23 mouse cellular contexts compared by ENCODE assay signal in genomic region chr16:21195260-21195866, GRCm38 (mm10). TPM values are rescaled to one million over a fixed set of nuclear protein-coding genes. Genes with fewer than 3 reads are reported as not detected.
"Had no signal": no experiment of that assay in that cellular context is flagged by ENCODE, and none has a peak within 500 bp of the region (broad histone marks: within the 10 kb centered on the region; RNA-seq: fewer than 3 reads in every experiment).

No protein-coding gene starts in this region.

- H3K27me3 ChIP-seq: limb, embryonic 15.5 days; neural tube, embryonic 13.5 days; stomach, embryonic 15.5 days had no signal

- H3K36me3 ChIP-seq: limb, embryonic 12.5 days; limb, embryonic 15.5 days; neural tube, embryonic 13.5 days; stomach, embryonic 15.5 days had no signal

- H3K4me1 ChIP-seq: stomach, embryonic 15.5 days had no signal

- H3K27ac ChIP-seq: kidney, postnatal 0 days; layer of hippocampus, adult 2 months; limb, embryonic 12.5 days; limb, embryonic 15.5 days; liver, embryonic 14.5 days; macrophage; neural tube, embryonic 13.5 days; stomach, embryonic 15.5 days had no signal

- H3K9me3 ChIP-seq: limb, embryonic 12.5 days; limb, embryonic 15.5 days; neural tube, embryonic 13.5 days; stomach, embryonic 15.5 days had no signal

- DNase-seq: kidney, adult 2 months; kidney, postnatal 25 days; layer of hippocampus, adult 9-11 months; liver, postnatal 0 days; lung, embryonic 14.5 days; midbrain, embryonic 14.5 days; retina, postnatal 1 day; right cerebral cortex, postnatal 25 days; spleen, adult 18-20 months; thymus, postnatal 25 days had no signal

- H3K4me3 ChIP-seq: layer of hippocampus, adult 2 months; limb, embryonic 12.5 days; limb, embryonic 15.5 days; neural tube, embryonic 13.5 days; stomach, embryonic 15.5 days had no signal

RNA-seq across cellular contexts. Expression of gene Ephb3, which starts 9.2 kb away (rescaled TPM):
- total RNA-seq: megakaryocyte, adult 5-6 weeks had no signal

RNA-seq across cellular contexts. Expression of gene Teddm3, which starts 41.6 kb away (rescaled TPM):
- total RNA-seq: megakaryocyte, adult 5-6 weeks; neutrophil, adult 5-6 weeks had no signal
- polyA plus RNA-seq: kidney, adult 2 months; kidney, embryonic 14.5 days; kidney, postnatal 0 days; limb, embryonic 12.5 days; liver, embryonic 11.5 days; liver, embryonic 14.5 days; liver, postnatal 0 days; lung, embryonic 14.5 days; lung, postnatal 0 days; macrophage; midbrain, embryonic 14.5 days; neural tube, embryonic 13.5 days had no signal
